Comparison of ENCODE assay signal across 9 mouse cellular contexts in genomic region chr3:30514901-30515794, GRCm38 (mm10). TPM values are rescaled to one million over a fixed set of nuclear protein-coding genes. Genes with fewer than 3 reads are reported as not detected.
DNase-seq lines count a peak whose midpoint lies in the region; ATAC-seq and TF ChIP-seq lines count a peak whose summit lies in the region.
"Had no signal": no experiment of that assay in that cellular context is flagged by ENCODE, and none has a peak within 500 bp of the region (broad histone marks: within the 10 kb centered on the region; RNA-seq: fewer than 3 reads in every experiment).

No protein-coding gene starts in this region.

- peak; percentile 88 for ATAC-seq in forebrain, embryonic 11.5 days (replicated peaks; ENCODE audit: low FRiP score)
- ATAC-seq in heart, postnatal 0 days (ENCODE audit: insufficient read depth, low read depth): peak; percentile 84
- ATAC-seq in stomach, embryonic 16.5 days (ENCODE audit: insufficient read depth, low FRiP score): peak; percentile 92

- peaks cover 16% of the 10 kb centered on the region for H3K27me3 ChIP-seq in thymus, adult 2 months (ENCODE audit: control insufficient read depth, insufficient read depth, low read length)
- H3K27me3 ChIP-seq in forebrain, embryonic 11.5 days (ENCODE audit: control insufficient read depth, insufficient read depth, low read length): peaks cover 32% of the 10 kb centered on the region
- peaks cover 75% of the 10 kb centered on the region for H3K27me3 ChIP-seq in heart, postnatal 0 days (ENCODE audit: control insufficient read depth, insufficient read depth, low read length)
- H3K27me3 ChIP-seq in stomach, embryonic 16.5 days (ENCODE audit: control insufficient read depth, insufficient read depth, low read length): no peaks in the 10 kb centered on the region

- TF ChIP-seq CTCF in thymus, adult 2 months (IDR thresholded peaks at IDR 0.05; ENCODE audit: borderline replicate concordance, control insufficient read depth, extremely low read depth, insufficient read depth, low read length, poor library complexity): no peak
- TF ChIP-seq CTCF in heart, postnatal 0 days (IDR thresholded peaks at IDR 0.05; ENCODE audit: low read depth): peak; percentile 57

- no peak for TF ChIP-seq EP300 in heart, postnatal 0 days (IDR thresholded peaks at IDR 0.05; ENCODE audit: low read depth)

- H3K4me1 ChIP-seq in thymus, adult 2 months (replicated peaks; ENCODE audit: control insufficient read depth, insufficient read depth, low read length): no peaks in the 10 kb centered on the region
- H3K4me1 ChIP-seq in forebrain, embryonic 11.5 days (replicated peaks; ENCODE audit: control insufficient read depth, insufficient read depth, low read length): peaks cover 14% of the 10 kb centered on the region; the same call in 1 of the 2 replicates
- no peaks in the 10 kb centered on the region for H3K4me1 ChIP-seq in heart, postnatal 0 days (ENCODE audit: control insufficient read depth, insufficient read depth)
- H3K4me1 ChIP-seq in stomach, embryonic 16.5 days (ENCODE audit: control insufficient read depth, insufficient read depth, low read length): peaks cover 8% of the 10 kb centered on the region

- no peaks in the 10 kb centered on the region for H3K9me3 ChIP-seq in forebrain, embryonic 11.5 days (ENCODE audit: control insufficient read depth, low read length)
- no peaks in the 10 kb centered on the region for H3K9me3 ChIP-seq in heart, postnatal 0 days (replicated peaks; ENCODE audit: control insufficient read depth, low read length)
- H3K9me3 ChIP-seq in stomach, embryonic 16.5 days (replicated peaks; ENCODE audit: control insufficient read depth, low read length): no peaks in the 10 kb centered on the region

- H3K27ac ChIP-seq in thymus, adult 2 months (ENCODE audit: control insufficient read depth, insufficient read depth, low read length): no peak overlapping the region
- H3K27ac ChIP-seq in forebrain, embryonic 11.5 days (ENCODE audit: low read depth, low read length): no peak overlapping the region
- H3K27ac ChIP-seq in heart, postnatal 0 days (ENCODE audit: low read depth): 0 out of 2 replicates have a peak overlapping the region, but pooled peaks have one; percentile 1
- peak overlapping the region; percentile 84 for H3K27ac ChIP-seq in stomach, embryonic 16.5 days (ENCODE audit: low read length)

- no peak for TF ChIP-seq POLR2A in thymus, adult 2 months (IDR thresholded peaks at IDR 0.05; ENCODE audit: control insufficient read depth, extremely low read depth, insufficient read depth, low read length, poor library complexity)

- DNase-seq in thymus, adult 2 months: peak; percentile 25
- no peak for DNase-seq in thymus, adult 18-20 months
- peak; percentile 89 for DNase-seq in forebrain, embryonic 11.5 days (ENCODE audit: low spot score)
- peak; percentile 47 for DNase-seq in heart, postnatal 0 days (ENCODE audit: low spot score)
- DNase-seq in kidney, postnatal 10 days: peak; percentile 89
- DNase-seq in lung, postnatal 36 days: peak; percentile 85
- DNase-seq in ovary, postnatal 10 days (ENCODE audit: low spot score): no peak

- H3K4me2 ChIP-seq in forebrain, embryonic 11.5 days (ENCODE audit: low read depth, low read length, severe bottlenecking): peak overlapping the region; percentile 89
- H3K4me2 ChIP-seq in heart, postnatal 0 days (ENCODE audit: low read depth, low read length): peak overlapping the region; percentile 64
- peak overlapping the region; percentile 84 for H3K4me2 ChIP-seq in stomach, embryonic 16.5 days (ENCODE audit: low read depth, low read length)

- no peaks in the 10 kb centered on the region for H3K36me3 ChIP-seq in thymus, adult 2 months (ENCODE audit: control insufficient read depth, insufficient read depth, low read length)
- no peaks in the 10 kb centered on the region for H3K36me3 ChIP-seq in forebrain, embryonic 11.5 days (ENCODE audit: control insufficient read depth, insufficient read depth, low read length)
- H3K36me3 ChIP-seq in heart, postnatal 0 days (replicated peaks; ENCODE audit: control insufficient read depth, insufficient read depth, low read length): no peaks in the 10 kb centered on the region
- no peaks in the 10 kb centered on the region for H3K36me3 ChIP-seq in stomach, embryonic 16.5 days (ENCODE audit: control insufficient read depth, insufficient read depth, low read length)

- no peak overlapping the region for H3K4me3 ChIP-seq in thymus, adult 2 months (ENCODE audit: control insufficient read depth, insufficient read depth, low read length)
- H3K4me3 ChIP-seq in forebrain, embryonic 11.5 days (ENCODE audit: low read depth, low read length): peak overlapping the region; percentile 39
- peak overlapping the region; percentile 53 for H3K4me3 ChIP-seq in heart, postnatal 0 days (ENCODE audit: low read depth, low read length)
- H3K4me3 ChIP-seq in stomach, embryonic 16.5 days (replicated peaks; ENCODE audit: low read length): peak overlapping the region; percentile 52
- H3K4me3 ChIP-seq: myocyte had no signal

- peak overlapping the region; percentile 58; the same call in 1 of the 2 replicates for H3K9ac ChIP-seq in forebrain, embryonic 11.5 days (ENCODE audit: low read length)
- H3K9ac ChIP-seq in heart, postnatal 0 days (replicated peaks; ENCODE audit: low read depth, low read length): 0 out of 2 replicates have a peak overlapping the region, but pooled peaks have one; percentile 30
- H3K9ac ChIP-seq in stomach, embryonic 16.5 days (ENCODE audit: low read length): peak overlapping the region; percentile 72

- WGBS in thymus, adult 2 months: 4% methylated on average over 62 of the region's 62 CpGs
- under 1% methylated on average over 62 of the region's 62 CpGs for WGBS in forebrain, embryonic 11.5 days
- 2% methylated on average over 62 of the region's 62 CpGs for WGBS in heart, postnatal 0 days
- 2% methylated on average over 62 of the region's 62 CpGs for WGBS in stomach, embryonic 16.5 days

RNA-seq across cellular contexts. Expression of gene Mecom, which starts 32.7 kb away (rescaled TPM):
- polyA plus RNA-seq in thymus, adult 2 months (2012; rRNA removed): 0.54 and 0.92 TPM in 2 replicates
- polyA plus RNA-seq in forebrain, embryonic 11.5 days (2014; fragmentation: Nextera tagmentation; extraction: Ambion mirVana): 17.6 and 19.5 TPM in 2 replicates
- 18.9 and 29.6 TPM in 2 replicates for total RNA-seq in heart, postnatal 0 days (2014; rRNA removed; ENCODE audit: low replicate concordance)
- polyA plus RNA-seq in heart, postnatal 0 days (2015; fragmentation: Nextera tagmentation; extraction: Ambion mirVana): 8.4 and 8.5 TPM in 2 replicates
- polyA plus RNA-seq in stomach, embryonic 16.5 days (2015; fragmentation: Nextera tagmentation; extraction: Ambion mirVana): 57.4 and 64.1 TPM in 2 replicates

Comparison
In these comparisons a context has a peak if more than half of its experiments do, and no peak if none do; other contexts are left out.
1. DNase-seq: peak in thymus, adult 2 months (single experiment), forebrain, embryonic 11.5 days (single experiment), heart, postnatal 0 days (single experiment), kidney, postnatal 10 days (single experiment) and lung, postnatal 36 days (single experiment); none in thymus, adult 18-20 months (0 of 2) and ovary, postnatal 10 days (single experiment).
2. H3K27ac ChIP-seq: peak in heart, postnatal 0 days (single experiment) and stomach, embryonic 16.5 days (single experiment); none in thymus, adult 2 months (single experiment) and forebrain, embryonic 11.5 days (single experiment).
3. Peak in every context shown above with its lines, with median percentiles within 50 percentile points of each other: ATAC-seq, H3K4me2 ChIP-seq and H3K9ac ChIP-seq.